Mouse (Mus musculus) frontal cortex, postnatal 36 days (tissue): ENCODE data around the gene Hmgn1.
A peak's percentile ranks its signal among the peaks of the same experiment; 100 is the strongest.
"Not testable (repeated sequence)": the region's sequence is repeated elsewhere in the genome, so short reads cannot be mapped to it uniquely, and the experiment has no call there.

ENCODE experiments used
- DNase-seq, 2 experiments: peaks; one replicate each; pipeline ENCODE4 v3.0.0; 2022; ENCODE audit warnings: low spot score in 2 of 2

Hmgn1 gene

DNA sequence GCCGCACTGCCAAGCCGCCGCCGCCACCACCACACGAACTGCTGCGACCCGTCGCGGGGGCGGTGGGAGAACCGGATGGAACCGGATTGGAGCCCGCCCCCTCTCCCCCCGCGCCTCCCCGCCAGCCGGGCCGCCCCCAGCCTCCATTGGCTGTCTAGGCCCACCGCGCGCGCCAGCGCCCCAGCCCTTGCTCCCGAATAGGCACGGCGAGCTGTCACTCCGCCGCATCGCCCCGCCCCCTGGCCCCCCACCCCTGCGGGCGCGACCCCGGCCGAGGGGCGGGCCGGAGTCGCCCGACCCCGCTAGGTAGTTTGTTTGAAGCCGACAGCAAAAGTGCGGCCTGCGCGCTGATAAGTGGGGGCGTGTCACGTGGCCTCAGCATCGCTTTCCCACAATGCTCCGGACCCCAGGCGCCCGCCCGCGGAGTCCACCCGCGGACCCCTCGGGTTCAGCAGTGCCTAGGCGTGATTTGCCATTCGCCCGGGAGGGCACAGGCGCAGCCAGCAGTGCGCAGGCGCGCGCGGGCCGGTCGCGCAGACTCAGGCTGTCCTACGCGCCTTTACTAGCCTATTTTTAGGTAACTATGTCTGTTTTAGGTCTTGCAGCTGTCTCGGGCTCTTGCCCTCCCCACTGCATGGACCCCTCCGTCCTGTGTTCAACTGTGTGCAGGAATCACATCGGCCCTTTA, at the start of gene Hmgn1:
TSS of gene Hmgn1 (minus strand) at position 73 of the 688 bp plus-strand sequence.
- peak; percentile 94 to 96 for DNase-seq

DNA sequence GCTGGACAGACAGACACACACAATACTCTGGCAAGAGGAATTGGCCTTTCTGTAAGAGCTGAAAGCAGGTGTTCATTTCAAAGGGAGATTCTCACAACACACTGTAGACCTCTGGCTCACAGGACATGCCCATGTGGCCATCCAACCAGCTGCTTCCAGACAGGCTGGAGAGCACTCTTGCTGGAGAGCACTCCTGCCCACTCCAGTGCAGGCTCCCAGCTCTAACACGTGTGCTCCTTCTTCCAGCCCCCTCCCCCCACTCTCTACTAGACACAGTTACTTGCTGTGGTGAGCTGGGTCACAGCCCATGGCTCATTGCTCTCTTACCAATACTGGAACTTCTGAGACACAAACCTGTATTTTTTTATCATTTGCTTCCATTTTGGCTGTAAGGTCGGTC, 47.9 kb upstream of the Hmgn1 start:
- no peak for DNase-seq

DNA sequence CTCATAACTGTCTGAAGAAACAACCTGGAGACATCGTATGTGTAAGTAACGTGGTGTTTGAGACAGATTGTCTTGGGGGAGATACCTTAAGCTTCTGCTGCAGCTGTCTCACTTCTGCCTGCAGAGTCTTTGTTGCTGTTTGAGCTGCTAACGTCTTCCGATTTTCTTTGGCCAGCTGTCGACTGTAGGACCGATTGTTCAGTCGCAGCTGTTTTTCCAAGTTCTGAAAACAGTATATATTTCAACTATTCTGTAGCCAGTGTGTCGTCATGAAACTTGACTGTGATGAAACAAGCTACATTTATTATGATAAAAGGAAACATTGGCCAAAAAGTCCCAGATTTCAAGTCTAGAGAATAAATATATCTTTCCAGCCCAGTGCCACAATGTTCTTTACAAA, 46.1 kb upstream of the Hmgn1 start:
- DNase-seq, result no peak

DNA sequence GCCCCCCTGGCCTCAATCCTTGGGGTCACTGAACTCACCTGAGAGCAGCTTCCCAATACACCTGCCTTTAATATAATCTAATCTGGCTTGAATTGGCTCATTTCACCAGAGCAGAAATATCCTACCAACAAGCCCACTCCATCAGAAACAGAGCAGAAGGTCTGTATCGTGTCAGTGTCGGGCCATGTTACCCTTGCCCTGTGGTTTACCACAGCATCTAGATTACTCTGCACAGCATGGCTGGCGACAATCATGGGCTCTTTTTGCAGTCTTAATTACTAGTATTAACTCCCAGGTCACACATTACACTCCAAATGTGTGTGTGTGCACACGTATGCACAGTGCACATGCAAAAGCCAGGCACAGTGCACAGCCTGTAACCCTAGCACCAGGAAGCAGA, 41.3 kb upstream of the Hmgn1 start:
- no peak for DNase-seq

DNA sequence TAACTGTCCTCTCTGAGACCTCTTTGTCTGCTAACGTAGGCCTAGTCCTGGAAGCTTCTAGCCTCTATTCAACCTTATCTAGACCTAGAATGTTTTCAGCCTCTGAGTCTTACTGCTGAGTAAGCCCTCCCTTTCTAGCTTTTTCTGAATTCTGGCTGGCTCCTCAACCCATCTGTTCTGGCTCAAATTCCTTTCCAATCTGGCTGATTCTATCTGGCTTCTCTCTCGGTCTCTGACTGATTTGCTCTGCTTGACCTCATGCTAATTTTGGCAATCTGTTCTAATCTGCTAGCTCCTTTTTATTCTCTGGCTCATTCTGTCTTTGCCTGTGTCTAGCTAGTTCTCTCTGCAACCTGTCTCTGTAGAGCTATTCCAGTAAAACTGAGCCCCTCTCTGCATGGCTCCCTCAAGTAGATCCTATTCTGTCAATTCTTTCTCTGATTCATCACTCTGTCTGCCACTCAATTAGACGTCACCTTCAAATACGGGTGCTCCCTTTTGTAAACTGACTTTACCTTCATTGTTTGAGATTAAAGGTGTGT, 38.3 kb upstream of the Hmgn1 start:
- DNase-seq, result no peak

DNA sequence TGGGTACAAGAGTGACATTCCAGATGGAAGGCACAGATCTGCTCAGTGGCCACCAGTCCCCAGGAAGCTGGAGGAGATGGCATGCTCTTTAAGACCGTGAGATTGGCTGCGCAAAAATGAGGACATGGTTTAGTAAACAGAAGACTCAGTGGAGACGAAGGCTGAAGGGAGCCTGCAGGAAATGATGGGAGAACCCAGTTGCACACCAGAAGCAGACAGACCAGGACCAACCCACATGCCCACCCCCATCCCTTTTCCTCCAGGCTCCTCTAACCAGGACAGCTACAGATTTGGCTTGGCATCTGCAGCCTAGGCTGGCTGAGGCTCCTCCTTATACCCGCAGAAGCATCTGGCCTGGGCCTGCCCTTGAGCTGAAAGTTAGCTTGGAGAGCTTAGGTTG, 33.8 kb upstream of the Hmgn1 start:
- DNase-seq, result no peak

DNA sequence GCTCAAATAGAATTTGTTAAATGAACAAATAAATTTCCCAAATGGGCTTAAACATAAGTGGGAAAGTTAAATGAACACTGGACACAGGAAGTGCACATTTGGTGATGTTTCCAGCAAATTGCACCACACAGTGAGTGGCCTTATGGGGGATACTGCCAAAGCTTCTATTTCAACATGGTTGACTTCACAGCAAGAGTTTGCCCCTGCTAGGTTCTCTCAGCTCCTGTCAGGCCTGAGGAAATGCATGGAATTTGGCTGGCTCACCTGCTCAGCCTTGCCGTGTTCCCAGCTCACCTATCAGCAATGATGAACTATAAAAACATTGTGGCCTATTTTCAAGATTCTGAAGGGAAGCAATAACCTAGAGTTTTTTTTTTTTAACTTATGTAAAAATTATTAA, 33.4 kb upstream of the Hmgn1 start:
- DNase-seq, result no peak

DNA sequence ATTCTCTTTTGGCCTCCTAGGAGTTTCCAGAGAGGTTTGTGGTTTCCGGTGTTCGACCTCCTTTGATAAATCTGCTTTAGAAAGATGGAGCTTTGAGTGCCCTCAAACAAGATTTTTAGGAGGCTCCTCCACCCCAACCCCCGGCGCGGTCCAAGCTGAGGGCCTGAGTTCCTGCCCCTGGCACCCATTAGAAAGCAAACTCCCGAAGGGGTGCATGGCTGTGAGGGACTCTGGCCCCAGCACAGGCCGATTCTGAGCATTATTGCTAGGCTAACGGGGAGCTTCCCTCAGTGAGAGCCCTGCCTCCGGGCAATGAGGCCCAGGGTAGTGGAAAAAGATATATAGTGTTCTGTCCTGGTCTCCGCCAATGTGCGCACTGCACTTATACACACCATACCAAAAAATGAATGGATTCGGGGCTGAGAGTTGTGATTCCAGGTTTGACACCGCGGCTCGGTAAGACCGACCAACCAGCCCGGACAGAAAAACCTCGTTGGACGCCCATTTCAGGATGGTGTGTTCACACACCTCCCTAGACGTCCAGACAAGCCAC, 32.3 kb upstream of the Hmgn1 start:
- DNase-seq, result no peak

DNA sequence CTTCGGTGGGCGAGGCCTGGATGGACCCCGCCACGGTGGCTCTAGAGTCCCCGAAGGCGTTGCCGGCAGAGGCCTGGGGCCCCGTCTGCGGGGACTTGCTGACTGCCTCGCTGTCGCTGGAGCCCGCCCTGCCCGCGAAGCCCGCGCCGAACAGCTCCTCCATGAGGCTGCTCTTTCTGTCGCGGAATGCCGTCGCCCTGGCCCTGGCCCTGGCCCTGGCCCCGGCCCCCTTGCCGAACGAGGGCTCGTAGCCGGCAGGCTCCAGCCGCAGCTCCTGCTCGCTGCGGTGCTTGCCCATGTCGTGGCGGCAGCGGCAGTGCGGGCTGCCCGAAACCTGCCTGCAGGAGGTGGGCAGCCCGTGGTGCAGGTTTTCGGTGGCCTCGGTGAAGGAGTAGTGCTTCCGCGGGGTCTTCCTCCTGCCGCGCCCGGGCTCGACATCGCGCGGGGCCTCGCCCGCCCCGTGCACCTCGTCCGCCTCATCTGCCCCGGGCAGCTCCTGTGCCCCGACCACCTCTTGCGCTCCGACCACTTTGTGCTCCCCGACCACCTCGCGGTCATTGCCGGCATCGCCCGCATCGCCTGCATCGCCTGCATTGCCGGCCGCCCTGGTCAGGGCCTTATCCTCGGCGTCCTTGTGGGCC, 31.7 kb upstream of the Hmgn1 start:
- DNase-seq, result peak; percentile 30 to 31

DNA sequence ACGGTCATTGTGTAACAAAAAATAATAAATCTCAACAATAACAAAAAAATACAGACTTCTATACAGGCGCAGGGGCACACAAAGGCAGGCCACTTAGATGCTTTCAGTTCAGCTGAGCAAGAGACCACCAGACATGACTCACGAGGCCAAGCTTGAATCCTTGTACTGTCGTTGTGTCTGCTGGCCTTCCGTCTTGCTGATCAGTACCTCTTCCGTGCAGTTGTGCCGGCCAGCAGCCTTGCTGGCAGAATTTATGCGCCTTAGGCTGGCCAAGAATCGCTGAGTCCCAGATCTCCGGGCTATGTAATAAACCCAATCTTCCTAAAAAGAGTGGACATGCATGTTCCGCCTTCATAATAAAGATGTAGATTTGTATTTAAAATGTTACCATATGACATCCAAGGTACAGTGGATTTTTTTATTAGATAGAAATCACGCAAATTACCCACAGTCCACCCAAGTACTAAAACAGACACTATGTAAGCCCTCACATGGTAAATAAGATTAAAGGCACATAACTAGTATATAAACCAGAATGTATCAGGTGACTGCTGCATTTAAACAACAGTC, 31.1 kb upstream of the Hmgn1 start:
- DNase-seq, result no peak

DNA sequence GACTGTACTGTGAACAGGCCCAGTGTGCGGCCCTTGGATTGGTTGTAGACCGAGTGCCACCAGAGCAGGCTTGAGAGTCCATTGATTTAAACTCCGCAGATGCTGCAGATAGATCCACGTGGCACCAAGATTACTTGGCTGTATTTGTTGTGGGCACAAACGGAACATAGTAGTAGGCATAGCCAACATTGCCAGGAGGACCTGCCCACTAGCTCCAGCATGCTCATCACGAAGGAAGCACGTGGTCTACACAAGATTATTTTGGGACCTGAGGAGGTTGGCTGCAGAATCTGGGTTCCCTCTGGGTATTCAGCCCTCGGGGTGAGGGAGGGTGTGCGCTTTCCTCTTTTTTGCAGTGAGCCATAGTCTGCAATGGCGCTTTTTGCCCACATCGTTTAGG, 29.6 kb upstream of the Hmgn1 start:
- peak; percentile 65 to 84 for DNase-seq

DNA sequence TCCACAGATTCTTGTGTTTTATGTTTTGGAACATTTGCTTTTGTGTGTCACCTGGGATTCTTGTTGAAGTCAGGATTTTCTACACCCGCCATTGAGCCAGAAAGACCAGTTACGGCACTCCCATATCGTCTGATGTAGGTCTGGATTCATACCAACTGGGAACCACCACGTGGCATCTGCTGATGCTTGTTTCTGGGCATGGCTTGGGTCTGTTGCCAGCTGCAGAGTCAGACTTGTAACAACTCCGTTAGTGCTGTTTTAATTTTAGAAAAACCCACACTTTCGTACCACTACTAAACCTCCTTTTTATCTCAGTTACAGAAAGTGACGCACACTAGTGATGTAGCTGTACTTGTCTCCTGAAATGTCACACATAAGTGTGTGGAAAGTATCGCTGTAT, 28.5 kb upstream of the Hmgn1 start:
- peak; percentile 64 to 80 for DNase-seq

DNA sequence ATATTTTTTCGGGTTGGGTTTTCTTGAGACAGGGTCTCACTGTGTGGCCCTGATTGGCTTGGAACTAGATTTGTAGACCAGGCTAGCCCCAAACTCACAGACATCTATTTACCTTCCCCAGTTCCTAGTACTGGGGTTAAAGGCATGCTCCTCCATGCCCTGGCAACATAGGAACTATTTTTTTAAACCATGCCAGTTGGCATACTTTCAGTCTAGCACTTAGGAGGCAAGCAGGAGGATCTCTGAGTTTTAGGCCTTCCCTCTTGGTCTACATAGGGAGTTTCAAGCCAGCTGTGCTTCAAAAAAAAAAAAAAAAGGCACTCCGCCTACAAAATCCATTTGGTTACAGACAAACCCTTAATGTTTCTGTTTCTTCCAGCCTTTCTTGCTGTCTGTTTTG, 26.9 kb upstream of the Hmgn1 start:
- no peak for DNase-seq

DNA sequence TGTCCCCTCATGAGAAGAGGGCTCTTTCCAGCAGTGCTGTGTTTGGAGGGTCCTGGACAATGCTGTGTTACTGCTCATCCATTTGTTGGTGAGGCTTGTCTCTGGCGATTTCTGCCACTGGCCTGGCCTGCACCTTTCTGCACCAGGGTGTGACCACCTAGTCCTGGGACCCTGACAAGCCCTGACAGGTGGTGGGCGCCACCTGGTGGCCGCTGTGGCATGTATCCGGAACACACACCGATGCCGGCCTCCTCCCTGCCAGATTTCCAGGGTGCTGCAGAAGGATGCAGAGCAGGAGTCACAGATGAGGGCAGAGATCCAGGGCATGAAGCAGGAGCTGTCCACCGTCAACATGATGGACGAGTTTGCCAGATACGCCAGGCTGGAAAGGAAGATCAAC, 24.0 kb upstream of the Hmgn1 start:
- DNase-seq, result peak; percentile 36 to 53

DNA sequence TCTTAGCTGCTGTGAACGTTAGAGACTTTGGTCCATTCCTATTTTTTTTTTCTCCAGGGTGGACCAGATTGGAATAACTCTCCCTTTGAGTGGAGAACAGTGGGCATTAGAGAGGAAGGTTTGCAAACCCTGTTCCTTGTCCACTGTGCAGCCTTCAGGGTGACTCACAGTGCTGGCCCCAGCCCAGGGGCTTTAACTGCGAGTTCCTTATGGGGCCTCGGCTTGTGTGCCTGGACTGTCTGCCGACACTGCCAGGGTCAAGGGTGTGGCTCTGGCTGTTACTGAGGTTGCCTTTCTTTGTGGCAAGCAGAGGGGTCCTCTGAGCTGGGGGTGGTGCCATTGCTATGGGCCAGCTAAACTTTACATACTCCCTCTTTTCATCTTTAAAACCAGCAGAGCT, 23.5 kb upstream of the Hmgn1 start:
- DNase-seq, result no peak

DNA sequence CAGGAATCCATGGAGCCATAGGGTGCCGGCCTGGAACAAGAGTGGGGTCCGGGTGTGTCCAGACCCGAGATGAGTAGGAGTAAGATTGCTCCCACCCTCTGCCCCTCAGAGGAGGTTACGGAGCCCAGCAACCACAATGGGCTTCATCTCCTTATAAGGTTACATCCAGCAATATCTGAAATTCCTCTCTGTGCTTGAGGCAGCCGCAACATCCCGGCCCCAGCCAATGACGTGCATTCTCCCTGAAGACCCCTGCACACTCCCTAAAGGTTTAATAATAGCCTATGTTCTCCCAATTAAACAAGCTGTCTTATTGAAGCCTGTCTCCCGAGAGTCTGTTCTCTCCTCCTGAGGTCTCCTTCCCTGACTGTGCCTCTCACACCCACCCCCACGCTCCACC, 21.8 kb upstream of the Hmgn1 start:
- DNase-seq, result no peak

DNA sequence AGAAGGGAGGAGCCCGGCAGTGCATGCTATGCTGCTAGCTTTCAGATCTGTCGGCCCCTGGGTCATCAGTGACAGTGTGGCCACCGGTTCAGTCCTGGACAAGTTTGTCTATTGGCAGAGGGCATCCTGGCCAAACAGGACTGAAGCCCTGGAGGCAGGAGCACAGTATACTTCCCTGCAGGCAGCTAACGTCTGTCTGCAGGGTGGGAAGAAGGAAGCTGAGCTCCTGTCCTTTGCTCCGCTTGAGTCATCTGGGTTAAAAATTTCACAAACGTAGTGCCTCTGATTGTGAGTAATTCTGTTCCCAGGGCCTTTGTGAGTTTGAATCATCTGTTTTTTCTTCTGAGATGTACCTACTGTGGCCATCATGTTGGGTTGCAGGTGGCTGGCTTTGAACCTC, 21.3 kb upstream of the Hmgn1 start:
- no peak for DNase-seq

DNA sequence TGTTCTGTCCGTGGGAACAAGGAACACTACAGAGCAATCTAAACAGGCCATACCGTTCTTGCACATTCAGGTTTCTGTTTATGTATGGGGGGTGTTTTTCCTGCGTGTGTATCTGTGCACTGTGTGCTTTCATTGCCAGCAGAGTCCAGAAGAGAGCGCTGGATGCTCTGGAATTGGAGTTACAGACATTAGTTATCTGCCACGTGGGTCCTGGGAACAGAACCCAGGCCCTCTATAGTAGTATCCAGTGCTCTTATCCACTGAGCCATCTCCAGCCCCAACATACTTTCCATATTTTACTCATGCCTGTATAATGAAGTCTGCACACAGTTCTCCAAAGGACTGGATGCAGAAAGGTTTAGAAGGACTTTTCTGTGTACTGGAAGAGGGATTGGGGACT, 18.3 kb upstream of the Hmgn1 start:
- DNase-seq, result no peak

DNA sequence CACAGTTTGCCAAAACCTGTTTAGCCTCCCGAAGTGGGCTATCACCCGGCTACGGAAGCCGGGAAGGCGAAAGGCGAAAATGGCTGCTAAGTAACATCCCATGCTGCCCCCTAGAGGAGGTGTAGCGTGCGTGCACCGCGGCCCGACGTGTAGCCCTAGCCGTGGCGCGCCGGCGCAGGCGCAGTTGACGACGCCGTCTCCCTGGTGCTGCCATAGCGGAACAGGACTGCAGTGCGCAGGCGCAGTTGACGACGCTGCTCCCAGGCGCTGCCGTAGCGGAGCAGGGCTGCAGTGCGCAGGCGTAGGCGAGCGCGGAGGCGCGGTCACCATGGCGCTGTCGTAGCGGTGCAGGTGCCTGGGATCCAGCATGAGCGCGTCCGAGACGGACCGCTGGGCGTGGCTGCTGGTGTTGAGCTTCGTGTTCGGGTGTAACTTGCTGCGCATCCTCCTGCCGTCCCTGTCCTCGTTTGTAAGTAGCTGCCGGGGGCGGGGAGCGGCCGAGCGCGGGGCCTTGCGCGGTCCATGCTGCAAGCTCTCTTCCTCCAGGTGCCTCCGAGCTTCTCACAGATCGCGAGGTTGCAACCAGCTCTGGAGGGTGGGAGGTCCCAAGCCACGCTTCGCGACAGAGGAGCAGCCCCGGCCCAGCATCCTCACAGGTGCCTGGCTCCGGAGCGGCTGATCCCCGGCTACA, 17.7 kb upstream of the Hmgn1 start, which contains the start of gene Wrb:
TSS of gene Wrb (plus strand) at position 298 of the 691 bp plus-strand sequence.
- peak; percentile 100 for DNase-seq

DNA sequence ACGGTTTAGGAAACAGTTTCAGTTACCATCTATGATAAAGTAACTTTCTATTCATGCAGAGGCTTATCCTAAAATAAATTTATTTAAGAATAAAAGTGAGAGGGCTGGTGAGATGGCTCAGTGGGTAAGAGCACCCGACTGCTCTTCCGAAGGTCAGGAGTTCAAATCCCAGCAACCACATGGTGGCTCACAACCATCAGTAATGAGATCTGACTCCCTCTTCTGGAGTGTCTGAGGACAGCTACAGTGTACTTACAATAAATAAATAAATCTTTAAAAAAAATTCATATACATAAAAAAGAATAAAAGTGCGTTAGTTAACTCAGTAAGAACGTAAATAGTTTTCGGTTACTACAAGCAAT, 17.2 kb upstream of the Hmgn1 start:
- not testable (repeated sequence) for DNase-seq

DNA sequence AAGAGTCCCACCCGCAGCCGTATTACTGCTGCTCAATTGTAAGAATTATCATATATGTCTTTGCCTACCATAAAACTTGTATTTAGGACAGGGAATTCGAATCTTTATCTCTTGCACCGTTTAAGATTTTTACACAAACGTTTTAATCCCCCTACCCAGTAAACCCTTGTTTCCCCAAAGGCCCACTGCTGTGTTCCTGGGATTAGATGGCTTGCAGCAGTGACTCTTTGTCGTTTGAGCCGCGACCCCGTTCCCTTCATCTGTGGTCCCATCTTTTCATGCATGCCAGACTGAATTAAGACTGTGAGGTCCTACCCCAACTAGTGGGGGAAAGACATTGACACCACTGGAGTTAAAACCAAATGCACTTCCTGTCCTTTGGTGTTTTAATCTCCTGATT, 937 bp upstream of the Hmgn1 start:
- DNase-seq, result no peak

DNA sequence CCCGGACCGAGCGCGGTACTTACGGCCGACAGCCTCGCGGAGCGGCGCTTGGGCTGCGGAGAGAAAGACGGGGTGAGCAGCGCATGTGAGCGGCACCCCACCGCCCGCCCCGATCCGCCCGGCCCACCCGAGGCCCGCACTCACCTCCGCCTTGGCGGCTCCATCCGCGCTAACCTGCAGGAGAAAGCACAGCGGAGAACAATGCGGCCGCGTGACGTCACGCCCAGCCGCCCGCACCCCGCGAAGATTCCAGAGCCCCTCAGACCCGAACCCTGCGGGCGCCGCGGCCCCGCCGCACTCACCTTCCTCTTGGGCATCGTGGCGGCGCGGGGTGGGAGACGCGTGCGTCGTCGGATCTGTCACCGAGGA, 257 bp downstream of the Hmgn1 start:
- no peak for DNase-seq
